ENCODE assay signal across 18 mouse cellular contexts in genomic region chr4:156166477-156166876, GRCm38 (mm10). TPM values are rescaled to one million over a fixed set of nuclear protein-coding genes. Genes with fewer than 3 reads are reported as not detected.
DNase-seq lines count a peak whose midpoint lies in the region; ATAC-seq and TF ChIP-seq lines count a peak whose summit lies in the region.
"Had no signal": no experiment of that assay in that cellular context is flagged by ENCODE, and none has a peak within 500 bp of the region (broad histone marks: within the 10 kb centered on the region; RNA-seq: fewer than 3 reads in every experiment).

No protein-coding gene starts in this region.

- peak; percentile 31 for TF ChIP-seq CTCF in lung, embryonic 14.5 days (IDR thresholded peaks at IDR 0.05; ENCODE audit: low read depth)

- H3K9ac ChIP-seq in forebrain, embryonic 11.5 days (ENCODE audit: low read length) = no peak overlapping the region
- H3K9ac ChIP-seq in forebrain, embryonic 16.5 days (replicated peaks; ENCODE audit: low read depth, low read length) = no peak overlapping the region
- no peak overlapping the region for H3K9ac ChIP-seq in lung, embryonic 14.5 days
- H3K9ac ChIP-seq: lung, embryonic 15.5 days; neural tube, embryonic 15.5 days; stomach, embryonic 15.5 days had no signal

- H3K27ac ChIP-seq in forebrain, embryonic 11.5 days (ENCODE audit: low read depth, low read length) = no peak overlapping the region
- no peak overlapping the region for H3K27ac ChIP-seq in forebrain, embryonic 16.5 days (ENCODE audit: low read length)
- no peak overlapping the region for H3K27ac ChIP-seq in lung, embryonic 14.5 days (ENCODE audit: low read depth)
- H3K27ac ChIP-seq: lung, embryonic 15.5 days; neural tube, embryonic 15.5 days; stomach, embryonic 15.5 days had no signal

- 93% methylated on average over 9 of the region's 9 CpGs for WGBS in forebrain, embryonic 11.5 days
- WGBS in forebrain, embryonic 16.5 days = 89% methylated on average over 9 of the region's 9 CpGs
- WGBS in lung, embryonic 14.5 days = 94% methylated on average over 9 of the region's 9 CpGs

- peak; percentile 45 for DNase-seq in forebrain, embryonic 11.5 days (ENCODE audit: low spot score)
- no peak for DNase-seq in lung, embryonic 14.5 days
- DNase-seq in lung, postnatal 14 days = no peak
- DNase-seq in thymus, postnatal 0 days (ENCODE audit: low spot score) = peak; percentile 21
- no peak for DNase-seq in gastrocnemius, postnatal 10 days
- no peak for DNase-seq in cerebellum, adult 8-10 months
- DNase-seq: adrenal gland, adult 8-10 months; cerebellum, adult 11-12 months; heart, postnatal 14 days; kidney, adult 11 months; midbrain, embryonic 14.5 days; right cerebral cortex, adult 18-20 months had no signal

- H3K4me3 ChIP-seq in forebrain, embryonic 11.5 days (ENCODE audit: low read depth, low read length) = no peak overlapping the region
- H3K4me3 ChIP-seq in forebrain, embryonic 16.5 days (replicated peaks; ENCODE audit: low read length) = no peak overlapping the region
- no peak overlapping the region for H3K4me3 ChIP-seq in lung, embryonic 14.5 days (ENCODE audit: low read depth, low read length)
- H3K4me3 ChIP-seq: lung, embryonic 15.5 days; neural tube, embryonic 15.5 days; stomach, embryonic 15.5 days had no signal

- peaks cover 54% of the 10 kb centered on the region for H3K36me3 ChIP-seq in forebrain, embryonic 11.5 days (ENCODE audit: control insufficient read depth, insufficient read depth, low read length)
- peaks cover 73% of the 10 kb centered on the region for H3K36me3 ChIP-seq in forebrain, embryonic 16.5 days (ENCODE audit: control insufficient read depth, insufficient read depth)
- peaks cover 88% of the 10 kb centered on the region for H3K36me3 ChIP-seq in lung, embryonic 14.5 days (ENCODE audit: insufficient read depth)

- no peak overlapping the region for H3K4me2 ChIP-seq in forebrain, embryonic 11.5 days (ENCODE audit: low read depth, low read length, severe bottlenecking)
- H3K4me2 ChIP-seq in forebrain, embryonic 16.5 days (ENCODE audit: low read length) = no peak overlapping the region
- no peak overlapping the region for H3K4me2 ChIP-seq in lung, embryonic 14.5 days
- H3K4me2 ChIP-seq: lung, embryonic 15.5 days; neural tube, embryonic 15.5 days; stomach, embryonic 15.5 days had no signal

- H3K27me3 ChIP-seq in forebrain, embryonic 11.5 days (ENCODE audit: control insufficient read depth, insufficient read depth, low read length) = no peaks in the 10 kb centered on the region
- no peaks in the 10 kb centered on the region for H3K27me3 ChIP-seq in forebrain, embryonic 16.5 days (replicated peaks; ENCODE audit: control insufficient read depth, insufficient read depth, low read length)
- H3K27me3 ChIP-seq in lung, embryonic 14.5 days (ENCODE audit: insufficient read depth, low read length) = no peaks in the 10 kb centered on the region
- H3K27me3 ChIP-seq: lung, embryonic 15.5 days; neural tube, embryonic 15.5 days; stomach, embryonic 15.5 days had no signal

- no peak for ATAC-seq in forebrain, embryonic 11.5 days (replicated peaks; ENCODE audit: low FRiP score)
- ATAC-seq in forebrain, embryonic 16.5 days = no peak
- no peak for ATAC-seq in lung, embryonic 14.5 days (ENCODE audit: insufficient read depth)
- peak; percentile 58 for ATAC-seq in erythroblast, adult 5-6 weeks (replicated peaks; ENCODE audit: low FRiP score, poor library complexity, severe bottlenecking)

- H3K9me3 ChIP-seq in forebrain, embryonic 11.5 days (ENCODE audit: control insufficient read depth, low read length) = no peaks in the 10 kb centered on the region; the same call in 1 of the 2 replicates
- H3K9me3 ChIP-seq in forebrain, embryonic 16.5 days (ENCODE audit: control insufficient read depth, low read length) = peaks cover 7% of the 10 kb centered on the region; the same call in 1 of the 2 replicates
- H3K9me3 ChIP-seq in lung, embryonic 14.5 days (ENCODE audit: low read depth, low read length) = peaks cover 3% of the 10 kb centered on the region; the same call in 1 of the 2 replicates
- H3K9me3 ChIP-seq: lung, embryonic 15.5 days had no signal

- H3K4me1 ChIP-seq in forebrain, embryonic 11.5 days (replicated peaks; ENCODE audit: control insufficient read depth, insufficient read depth, low read length) = no peaks in the 10 kb centered on the region
- no peaks in the 10 kb centered on the region for H3K4me1 ChIP-seq in forebrain, embryonic 16.5 days (replicated peaks; ENCODE audit: control insufficient read depth, insufficient read depth, low read length)
- no peaks in the 10 kb centered on the region for H3K4me1 ChIP-seq in lung, embryonic 14.5 days (ENCODE audit: insufficient read depth)
- H3K4me1 ChIP-seq: lung, embryonic 15.5 days; neural tube, embryonic 15.5 days; stomach, embryonic 15.5 days had no signal

RNA-seq across cellular contexts. Expression of gene Agrn, which starts 30.8 kb away (rescaled TPM):
- polyA plus RNA-seq in forebrain, embryonic 11.5 days (2014; fragmentation: Nextera tagmentation; extraction: Ambion mirVana) = 97.0 and 108 TPM in 2 replicates
- polyA plus RNA-seq in forebrain, embryonic 16.5 days (2015; fragmentation: Nextera tagmentation; extraction: Ambion mirVana) = 113 and 125 TPM in 2 replicates
- polyA plus RNA-seq in lung, embryonic 14.5 days (2014; fragmentation: Nextera tagmentation; extraction: Ambion mirVana) = 81.9 and 84.0 TPM in 2 replicates
- total RNA-seq in erythroblast, adult 5-6 weeks (2015; ENCODE audit: low replicate concordance) = 24.2 and 26.7 TPM in 2 replicates
- total RNA-seq in erythroblast, adult 5-6 weeks (2017; ENCODE audit: low replicate concordance) = 22.9 and 27.7 TPM in 2 replicates
- polyA plus RNA-seq in thymus, postnatal 0 days (2015; fragmentation: Nextera tagmentation; extraction: Ambion mirVana) = 10.4 and 11.6 TPM in 2 replicates
- total RNA-seq in gastrocnemius, postnatal 10 days (2021) = 10 to 100 TPM; 31.4 to 40.8 TPM

RNA-seq across cellular contexts. Expression of gene Isg15, which starts 34.1 kb away (rescaled TPM):
- 0.35 and 0.37 TPM in 2 replicates for polyA plus RNA-seq in forebrain, embryonic 11.5 days (2014; fragmentation: Nextera tagmentation; extraction: Ambion mirVana)
- polyA plus RNA-seq in forebrain, embryonic 16.5 days (2015; fragmentation: Nextera tagmentation; extraction: Ambion mirVana) = 1.5 TPM in 2 replicates
- 0.43 TPM in 1 of 2 replicates, not detected in the other for polyA plus RNA-seq in lung, embryonic 14.5 days (2014; fragmentation: Nextera tagmentation; extraction: Ambion mirVana)
- total RNA-seq in erythroblast, adult 5-6 weeks (2015; ENCODE audit: low replicate concordance) = 70.9 and 108 TPM in 2 replicates
- total RNA-seq in erythroblast, adult 5-6 weeks (2017; ENCODE audit: low replicate concordance) = 185 and 281 TPM in 2 replicates
- polyA plus RNA-seq in thymus, postnatal 0 days (2015; fragmentation: Nextera tagmentation; extraction: Ambion mirVana) = 70.8 and 74.6 TPM in 2 replicates
- under 1 TPM in 1 of 2 experiments, not detected in 1; 0.33 TPM for total RNA-seq in gastrocnemius, postnatal 10 days (2021)

RNA-seq across cellular contexts. Expression of gene Rnf223, which starts 36.2 kb away (rescaled TPM):
- 1.0 and 1.2 TPM in 2 replicates for polyA plus RNA-seq in forebrain, embryonic 11.5 days (2014; fragmentation: Nextera tagmentation; extraction: Ambion mirVana)
- polyA plus RNA-seq in forebrain, embryonic 16.5 days (2015; fragmentation: Nextera tagmentation; extraction: Ambion mirVana) = 0.42 and 0.73 TPM in 2 replicates
- polyA plus RNA-seq in lung, embryonic 14.5 days (2014; fragmentation: Nextera tagmentation; extraction: Ambion mirVana) = 0.43 and 0.72 TPM in 2 replicates
- total RNA-seq in erythroblast, adult 5-6 weeks (2015; ENCODE audit: low replicate concordance) = not detected in 2 replicates
- total RNA-seq in erythroblast, adult 5-6 weeks (2017; ENCODE audit: low replicate concordance) = not detected in 2 replicates
- 0.09 and 0.23 TPM in 2 replicates for polyA plus RNA-seq in thymus, postnatal 0 days (2015; fragmentation: Nextera tagmentation; extraction: Ambion mirVana)
- under 1 TPM; 0.14 to 0.16 TPM for total RNA-seq in gastrocnemius, postnatal 10 days (2021)
- total RNA-seq: gastrocnemius, adult 8-10 months had no signal

RNA-seq across cellular contexts. Expression of gene AW011738, which starts 36.6 kb away (rescaled TPM):
- 2.0 and 2.3 TPM in 2 replicates for polyA plus RNA-seq in forebrain, embryonic 11.5 days (2014; fragmentation: Nextera tagmentation; extraction: Ambion mirVana)
- 3.3 and 4.0 TPM in 2 replicates for polyA plus RNA-seq in forebrain, embryonic 16.5 days (2015; fragmentation: Nextera tagmentation; extraction: Ambion mirVana)
- polyA plus RNA-seq in lung, embryonic 14.5 days (2014; fragmentation: Nextera tagmentation; extraction: Ambion mirVana) = 0.72 and 0.81 TPM in 2 replicates
- total RNA-seq in erythroblast, adult 5-6 weeks (2015; ENCODE audit: low replicate concordance) = 8.3 and 18.6 TPM in 2 replicates
- total RNA-seq in erythroblast, adult 5-6 weeks (2017; ENCODE audit: low replicate concordance) = 29.9 and 35.8 TPM in 2 replicates
- polyA plus RNA-seq in thymus, postnatal 0 days (2015; fragmentation: Nextera tagmentation; extraction: Ambion mirVana) = 11.4 and 11.9 TPM in 2 replicates
- 1 to 10 TPM; 2.7 to 3.2 TPM for total RNA-seq in gastrocnemius, postnatal 10 days (2021)

RNA-seq across cellular contexts. Expression of gene Perm1, which starts 49.2 kb away (rescaled TPM):
- 1.4 and 1.6 TPM in 2 replicates for polyA plus RNA-seq in forebrain, embryonic 11.5 days (2014; fragmentation: Nextera tagmentation; extraction: Ambion mirVana)
- 1.7 and 1.8 TPM in 2 replicates for polyA plus RNA-seq in forebrain, embryonic 16.5 days (2015; fragmentation: Nextera tagmentation; extraction: Ambion mirVana)
- 0.32 and 0.51 TPM in 2 replicates for polyA plus RNA-seq in lung, embryonic 14.5 days (2014; fragmentation: Nextera tagmentation; extraction: Ambion mirVana)
- total RNA-seq in erythroblast, adult 5-6 weeks (2015; ENCODE audit: low replicate concordance) = 2.3 and 3.6 TPM in 2 replicates
- total RNA-seq in erythroblast, adult 5-6 weeks (2017; ENCODE audit: low replicate concordance) = 4.3 and 4.9 TPM in 2 replicates
- 0.96 and 1.0 TPM in 2 replicates for polyA plus RNA-seq in thymus, postnatal 0 days (2015; fragmentation: Nextera tagmentation; extraction: Ambion mirVana)
- 10 to 100 TPM; 41.4 to 50.3 TPM for total RNA-seq in gastrocnemius, postnatal 10 days (2021)

Comparison
In these comparisons a context has a peak if more than half of its experiments do, and no peak if none do; other contexts are left out.
1. DNase-seq: peak in forebrain, embryonic 11.5 days (single experiment) and thymus, postnatal 0 days (single experiment); none in lung, embryonic 14.5 days (single experiment), lung, postnatal 14 days (single experiment), gastrocnemius, postnatal 10 days (single experiment) and cerebellum, adult 8-10 months (single experiment).
2. RNA of gene Isg15, which starts 34.1 kb away (polyA plus RNA-seq): 70.8 to 74.6 TPM in thymus, postnatal 0 days; 1.5 TPM in forebrain, embryonic 16.5 days, 0.35 to 0.37 TPM in forebrain, embryonic 11.5 days and 0.43 TPM in lung, embryonic 14.5 days; every median in the first group is over 10 times any median in the second.